ENCODE assay signal across 24 mouse cellular contexts in genomic region chr5:42805958-42806357, GRCm38 (mm10).
DNase-seq lines count a peak whose midpoint lies in the region; ATAC-seq lines count a peak whose summit lies in the region.
"Had no signal": no experiment of that assay in that cellular context is flagged by ENCODE, and none has a peak within 500 bp of the region (broad histone marks: within the 10 kb centered on the region; RNA-seq: fewer than 3 reads in every experiment).

No protein-coding gene starts in this region.

- peak; percentile 5 for DNase-seq in layer of hippocampus, adult 11-12 months (ENCODE audit: low spot score)
- no peak for DNase-seq in layer of hippocampus, postnatal 10 days (ENCODE audit: low spot score in 2 of 2)
- peak; percentile 60 for DNase-seq in right cerebral cortex, adult 18-20 months
- no peak for DNase-seq in right cerebral cortex, postnatal 14 days
- peak; percentile 5 to 39 for DNase-seq in left cerebral cortex, postnatal 14 days (ENCODE audit: low spot score in 2 of 2)
- peak; percentile 23 for DNase-seq in telencephalon, adult 2 months (ENCODE audit: low read depth, low spot score)
- DNase-seq: adrenal gland, postnatal 10 days; cerebellum, adult 11-12 months; cerebellum, adult 9-11 months; embryo, embryonic 11 days; gastrocnemius, postnatal 10 days; heart, postnatal 14 days; kidney, postnatal 14 days; liver, embryonic 13.5 days; lung, adult 2 months; lung, postnatal 14 days; retina, postnatal 1 day; thymus, postnatal 14 days had no signal

- ATAC-seq in inflammation-experienced regulatory T-cells, adult 6 months, result no peak
- ATAC-seq in activated CD4-positive, CD25-positive, alpha-beta regulatory T cell, adult 4 months, result no peak
- ATAC-seq: forebrain, embryonic 14.5 days; hindbrain, postnatal 0 days; intestine, embryonic 16.5 days; midbrain, embryonic 15.5 days had no signal

- intact Hi-C loops in left cerebral cortex, postnatal 14 days (cut with DNase I), result no loop called here

Comparison
In these comparisons a context has a peak if more than half of its experiments do, and no peak if none do; other contexts are left out.
1. DNase-seq: peak in layer of hippocampus, adult 11-12 months (single experiment), right cerebral cortex, adult 18-20 months (single experiment), left cerebral cortex, postnatal 14 days (2 of 2) and telencephalon, adult 2 months (single experiment); none in layer of hippocampus, postnatal 10 days (0 of 2) and right cerebral cortex, postnatal 14 days (single experiment).